Mouse (Mus musculus): ENCODE measurements around the gene Ahsa2. TPM values are rescaled to one million over a fixed set of nuclear protein-coding genes. Genes with fewer than 3 reads are reported as not detected.

The Ahsa2 gene
- 53.1 TPM for polyA plus RNA-seq (2017; shearing (Covaris generic))

GRCm38 (mm10) chr11:23497718-23498509 is at the start of gene Ahsa2:
Ahsa2 (minus strand) TSS chr11:23498030.

GRCm38 (mm10) chr11:23520473-23521205 is 22.8 kb upstream of the Ahsa2 start, which contains the start of gene 1700093K21Rik:
1700093K21Rik (minus strand) TSS chr11:23521155.

Other genes starting within 250 kb of the Ahsa2 start
- gene Xpo1, start 242.0 kb downstream of the Ahsa2 start, polyA plus RNA-seq (2017; shearing (Covaris generic)): 115 TPM
- gene Usp34, start 191.1 kb downstream of the Ahsa2 start, polyA plus RNA-seq (2017; shearing (Covaris generic)): 13.9 TPM
- gene 1700093K21Rik, start 23.1 kb upstream of the Ahsa2 start, polyA plus RNA-seq (2017; shearing (Covaris generic)): not detected
- gene 0610010F05Rik, start 135.6 kb upstream of the Ahsa2 start, polyA plus RNA-seq (2017; shearing (Covaris generic)): 5.5 TPM
- 19.0 TPM for gene Pus10, start 167.6 kb upstream of the Ahsa2 start, polyA plus RNA-seq (2017; shearing (Covaris generic))
- 24.6 TPM for gene Pex13, start 167.9 kb upstream of the Ahsa2 start, polyA plus RNA-seq (2017; shearing (Covaris generic))

All from CD4-positive, CD25-positive, alpha-beta regulatory T cell (primary cell).